Mouse (Mus musculus): Measurements from ENCODE around the gene Gm45785. TPM values are rescaled to one million over a fixed set of nuclear protein-coding genes. Genes with fewer than 3 reads are reported as not detected.

The Gm45785 gene
- polyA plus RNA-seq, 1 experiment from 2014 or later, result not detected

GRCm38 (mm10) chr7:140828171-140828881 lies 27.8 kb downstream of the Gm45785 start:
- Histone ChIP-seq H3K4me3 (ENCODE audit: low read depth, low read length) (no peak overlapping the region), H3K9me3 (replicated peaks; ENCODE audit: control insufficient read depth, low read length) (no peaks in the 10 kb centered on the region), H3K27ac (ENCODE audit: low read length) (no peak overlapping the region), H3K36me3 (ENCODE audit: control insufficient read depth, insufficient read depth) (no peaks in the 10 kb centered on the region), H3K27me3 (ENCODE audit: control insufficient read depth, insufficient read depth, low read depth, low read length) (no peaks in the 10 kb centered on the region), H3K4me1 (ENCODE audit: control insufficient read depth, low read depth, low read length) (no peaks in the 10 kb centered on the region), H3K4me2 (ENCODE audit: low read depth, low read length) (0 out of 2 replicates have a peak overlapping the region, but pooled peaks have one; percentile 12), H3K9ac (ENCODE audit: low read depth, low read length) (no peak overlapping the region)
- ATAC-seq (ENCODE audit: low read depth), result peak; percentile 48; the same call in 1 of the 2 replicates
- WGBS (ENCODE audit: insufficient replicate concordance), result 25% methylated on average over 8 of the region's 8 CpGs

GRCm38 (mm10) chr7:140822731-140823130 lies 33.4 kb downstream of the Gm45785 start:
- Histone ChIP-seq H3K27me3 (ENCODE audit: control insufficient read depth, insufficient read depth, low read depth, low read length) (no peaks in the 10 kb centered on the region), H3K4me1 (ENCODE audit: control insufficient read depth, low read depth, low read length) (no peaks in the 10 kb centered on the region; the same call in 1 of the 2 replicates), H3K36me3 (ENCODE audit: control insufficient read depth, insufficient read depth) (no peaks in the 10 kb centered on the region), H3K9me3 (replicated peaks; ENCODE audit: control insufficient read depth, low read length) (no peaks in the 10 kb centered on the region), H3K27ac (ENCODE audit: low read length) (no peak overlapping the region), H3K9ac (ENCODE audit: low read depth, low read length) (no peak overlapping the region), H3K4me2 (ENCODE audit: low read depth, low read length) (no peak overlapping the region), H3K4me3 (ENCODE audit: low read depth, low read length) (no peak overlapping the region)
- ATAC-seq (ENCODE audit: low read depth), result no peak
- WGBS (ENCODE audit: insufficient replicate concordance), result 68% methylated on average over 4 of the region's 4 CpGs

- Histone ChIP-seq H3K36me3 (ENCODE audit: control insufficient read depth, insufficient read depth) (no peaks in the 10 kb centered on the region), H3K4me3 (ENCODE audit: low read depth, low read length) (peak within 1 kb of the TSS; percentile 48), H3K9me3 (replicated peaks; ENCODE audit: control insufficient read depth, low read length) (no peaks in the 10 kb centered on the region), H3K4me1 (ENCODE audit: control insufficient read depth, low read depth, low read length) (no peaks in the 10 kb centered on the region; the same call in 1 of the 2 replicates), H3K4me2 (ENCODE audit: low read depth, low read length) (peak within 1 kb of the TSS; percentile 64), H3K27ac (ENCODE audit: low read length) (no peak within 1 kb of the TSS), H3K27me3 (ENCODE audit: control insufficient read depth, insufficient read depth, low read depth, low read length) (no peaks in the 10 kb centered on the region), H3K9ac (ENCODE audit: low read depth, low read length) (peak within 1 kb of the TSS; percentile 39; the same call in 1 of the 2 replicates)
- ATAC-seq (ENCODE audit: low read depth), result peak; percentile 35; the same call in 1 of the 2 replicates
- WGBS (ENCODE audit: insufficient replicate concordance), result 3% methylated on average over 21 of the region's 21 CpGs
Measured at GRCm38 (mm10) chr7:140821653-140822329, 34.3 kb downstream of the Gm45785 start, which contains the start of gene Zfp941. TSS of gene Zfp941 (minus strand) at chr7:140822178.

- Histone ChIP-seq H3K27ac (ENCODE audit: low read length) (no peak overlapping the region), H3K4me3 (ENCODE audit: low read depth, low read length) (peak overlapping the region; percentile 48), H3K9me3 (replicated peaks; ENCODE audit: control insufficient read depth, low read length) (no peaks in the 10 kb centered on the region), H3K4me2 (ENCODE audit: low read depth, low read length) (peak overlapping the region; percentile 64), H3K27me3 (ENCODE audit: control insufficient read depth, insufficient read depth, low read depth, low read length) (no peaks in the 10 kb centered on the region), H3K36me3 (ENCODE audit: control insufficient read depth, insufficient read depth) (no peaks in the 10 kb centered on the region), H3K9ac (ENCODE audit: low read depth, low read length) (no peak overlapping the region), H3K4me1 (ENCODE audit: control insufficient read depth, low read depth, low read length) (no peaks in the 10 kb centered on the region; the same call in 1 of the 2 replicates)
- 61% methylated on average over 5 of the region's 5 CpGs for WGBS (ENCODE audit: insufficient replicate concordance)
- no peak for ATAC-seq (ENCODE audit: low read depth)
Measured at GRCm38 (mm10) chr7:140821305-140821652, 34.9 kb downstream of the Gm45785 start.

- no peak for ATAC-seq (ENCODE audit: low read depth)
- H3K9me3 ChIP-seq (replicated peaks; ENCODE audit: control insufficient read depth, low read length), result no peaks in the 10 kb centered on the region
- H3K4me3 ChIP-seq (ENCODE audit: low read depth, low read length), result no peak overlapping the region
- no peaks in the 10 kb centered on the region; the same call in 1 of the 2 replicates for H3K4me1 ChIP-seq (ENCODE audit: control insufficient read depth, low read depth, low read length)
- H3K36me3 ChIP-seq (ENCODE audit: control insufficient read depth, insufficient read depth), result no peaks in the 10 kb centered on the region
- H3K27ac ChIP-seq (ENCODE audit: low read length), result no peak overlapping the region
- 48% methylated on average over 4 of the region's 4 CpGs for WGBS (ENCODE audit: insufficient replicate concordance)
- H3K27me3 ChIP-seq (ENCODE audit: control insufficient read depth, insufficient read depth, low read depth, low read length), result no peaks in the 10 kb centered on the region
- H3K9ac ChIP-seq (ENCODE audit: low read depth, low read length), result no peak overlapping the region
- no peak overlapping the region for H3K4me2 ChIP-seq (ENCODE audit: low read depth, low read length)
Measured at GRCm38 (mm10) chr7:140820173-140820572, 36.0 kb downstream of the Gm45785 start.

GRCm38 (mm10) chr7:140812850-140813249 lies 43.3 kb downstream of the Gm45785 start:
- H3K27ac ChIP-seq (ENCODE audit: low read length), result no peak overlapping the region
- no peaks in the 10 kb centered on the region for H3K27me3 ChIP-seq (ENCODE audit: control insufficient read depth, insufficient read depth, low read depth, low read length)
- 69% methylated on average over 12 of the region's 12 CpGs for WGBS (ENCODE audit: insufficient replicate concordance)
- no peak for ATAC-seq (ENCODE audit: low read depth)
- no peaks in the 10 kb centered on the region for H3K9me3 ChIP-seq (replicated peaks; ENCODE audit: control insufficient read depth, low read length)
- H3K4me3 ChIP-seq (ENCODE audit: low read depth, low read length), result no peak overlapping the region
- no peaks in the 10 kb centered on the region for H3K4me1 ChIP-seq (ENCODE audit: control insufficient read depth, low read depth, low read length)
- H3K9ac ChIP-seq (ENCODE audit: low read depth, low read length), result no peak overlapping the region
- H3K36me3 ChIP-seq (ENCODE audit: control insufficient read depth, insufficient read depth), result no peaks in the 10 kb centered on the region
- no peak overlapping the region for H3K4me2 ChIP-seq (ENCODE audit: low read depth, low read length)

- Histone ChIP-seq H3K4me1 (ENCODE audit: control insufficient read depth, low read depth, low read length) (no peaks in the 10 kb centered on the region), H3K27me3 (ENCODE audit: control insufficient read depth, insufficient read depth, low read depth, low read length) (no peaks in the 10 kb centered on the region), H3K4me2 (ENCODE audit: low read depth, low read length) (no peak overlapping the region), H3K4me3 (ENCODE audit: low read depth, low read length) (no peak overlapping the region), H3K9me3 (replicated peaks; ENCODE audit: control insufficient read depth, low read length) (no peaks in the 10 kb centered on the region), H3K9ac (ENCODE audit: low read depth, low read length) (no peak overlapping the region), H3K27ac (ENCODE audit: low read length) (no peak overlapping the region), H3K36me3 (ENCODE audit: control insufficient read depth, insufficient read depth) (no peaks in the 10 kb centered on the region)
- no peak for ATAC-seq (ENCODE audit: low read depth)
- WGBS (ENCODE audit: insufficient replicate concordance), result 73% methylated on average over 13 of the region's 13 CpGs
Measured at GRCm38 (mm10) chr7:140811714-140812113, 44.4 kb downstream of the Gm45785 start.

- H3K4me2 ChIP-seq (ENCODE audit: low read depth, low read length), result no peak overlapping the region
- no peak for ATAC-seq (ENCODE audit: low read depth)
- H3K9me3 ChIP-seq (replicated peaks; ENCODE audit: control insufficient read depth, low read length), result no peaks in the 10 kb centered on the region
- no peak overlapping the region for H3K9ac ChIP-seq (ENCODE audit: low read depth, low read length)
- H3K27me3 ChIP-seq (ENCODE audit: control insufficient read depth, insufficient read depth, low read depth, low read length), result no peaks in the 10 kb centered on the region
- 74% methylated on average over 6 of the region's 6 CpGs for WGBS (ENCODE audit: insufficient replicate concordance)
- H3K36me3 ChIP-seq (ENCODE audit: control insufficient read depth, insufficient read depth), result no peaks in the 10 kb centered on the region
- H3K4me1 ChIP-seq (ENCODE audit: control insufficient read depth, low read depth, low read length), result no peaks in the 10 kb centered on the region
- H3K27ac ChIP-seq (ENCODE audit: low read length), result no peak overlapping the region
- H3K4me3 ChIP-seq (ENCODE audit: low read depth, low read length), result no peak overlapping the region
Measured at GRCm38 (mm10) chr7:140810496-140810895, 45.6 kb downstream of the Gm45785 start.

- no peaks in the 10 kb centered on the region for H3K4me1 ChIP-seq (ENCODE audit: control insufficient read depth, low read depth, low read length)
- no peak overlapping the region for H3K4me3 ChIP-seq (ENCODE audit: low read depth, low read length)
- WGBS (ENCODE audit: insufficient replicate concordance), result 12% methylated on average over 1 of the region's 1 CpGs
- H3K9ac ChIP-seq (ENCODE audit: low read depth, low read length), result no peak overlapping the region
- H3K4me2 ChIP-seq (ENCODE audit: low read depth, low read length), result no peak overlapping the region
- no peaks in the 10 kb centered on the region for H3K36me3 ChIP-seq (ENCODE audit: control insufficient read depth, insufficient read depth)
- ATAC-seq (ENCODE audit: low read depth), result 0 out of 2 replicates have a peak, but pooled peaks have one; percentile 30
- H3K27me3 ChIP-seq (ENCODE audit: control insufficient read depth, insufficient read depth, low read depth, low read length), result no peaks in the 10 kb centered on the region
- no peaks in the 10 kb centered on the region for H3K9me3 ChIP-seq (replicated peaks; ENCODE audit: control insufficient read depth, low read length)
- H3K27ac ChIP-seq (ENCODE audit: low read length), result no peak overlapping the region
Measured at GRCm38 (mm10) chr7:140805704-140806103, 50.4 kb downstream of the Gm45785 start.
